Mouse (Mus musculus) frontal cortex, postnatal 36 days (tissue): ENCODE results near the gene Ppp1r35.

ENCODE experiments used
- DNase-seq, 2 experiments: peaks; one replicate each; pipeline ENCODE4 v3.0.0; 2022; ENCODE audit warnings: low spot score in 2 of 2

The Ppp1r35 gene

DNA sequence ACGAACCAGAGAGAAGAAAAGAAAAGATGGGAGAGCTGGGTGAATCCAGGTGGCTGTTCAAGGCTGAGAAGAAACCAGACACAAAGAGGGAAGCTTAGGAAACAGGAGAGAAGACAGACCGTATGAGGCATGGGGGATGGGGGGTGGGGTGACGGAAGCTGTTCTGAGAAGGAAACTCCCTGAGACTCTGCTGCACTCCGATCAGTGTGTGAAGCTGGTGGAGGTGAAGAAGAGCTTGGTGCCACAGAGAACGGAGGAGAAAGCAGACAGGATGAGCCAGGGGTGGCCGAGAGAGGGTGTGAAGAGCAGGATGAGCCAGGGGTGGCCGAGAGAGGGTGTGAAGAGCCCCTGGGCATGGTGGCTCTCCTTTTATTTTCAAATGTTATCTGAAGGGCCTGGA is 47.8 kb downstream of the Ppp1r35 start:
- DNase-seq = no peak

DNA sequence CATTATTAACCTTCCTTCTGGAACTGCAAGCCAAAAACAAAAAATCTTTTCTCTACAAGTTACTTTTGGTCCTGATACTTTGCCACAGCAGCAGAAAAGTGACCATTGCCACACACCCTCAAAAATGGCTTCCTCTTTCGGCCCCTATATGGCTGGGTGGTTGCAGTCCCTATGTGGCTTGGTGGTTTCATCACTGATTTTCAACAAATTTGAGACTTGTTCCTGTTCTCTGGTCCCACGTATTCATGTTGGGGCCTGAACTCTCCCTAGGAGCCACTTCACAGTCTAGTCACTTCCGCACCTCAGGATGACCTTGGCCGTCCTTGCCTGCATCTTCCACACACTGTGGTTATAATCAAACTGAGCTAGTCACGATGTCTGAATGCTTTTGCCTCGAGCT is 50.0 kb downstream of the Ppp1r35 start:
- no peak for DNase-seq
